Mouse (Mus musculus) ES-E14 (cell line): ENCODE measurements around the gene Smad3.

Experiments
- HCFC1 ChIP-seq: IDR thresholded peaks from 2 replicates; pipeline ENCODE4 v1.6.1; 2012; ENCODE audit warnings: low read length, inconsistent platforms, borderline replicate concordance; ENCODE audit not compliant: insufficient read depth
- MAFK ChIP-seq: IDR thresholded peaks from 2 replicates; pipeline ENCODE4 v1.6.1; 2014; ENCODE audit warnings: mild to moderate bottlenecking, low read depth, low read length, inconsistent platforms; ENCODE audit not compliant: insufficient read depth

DNA sequence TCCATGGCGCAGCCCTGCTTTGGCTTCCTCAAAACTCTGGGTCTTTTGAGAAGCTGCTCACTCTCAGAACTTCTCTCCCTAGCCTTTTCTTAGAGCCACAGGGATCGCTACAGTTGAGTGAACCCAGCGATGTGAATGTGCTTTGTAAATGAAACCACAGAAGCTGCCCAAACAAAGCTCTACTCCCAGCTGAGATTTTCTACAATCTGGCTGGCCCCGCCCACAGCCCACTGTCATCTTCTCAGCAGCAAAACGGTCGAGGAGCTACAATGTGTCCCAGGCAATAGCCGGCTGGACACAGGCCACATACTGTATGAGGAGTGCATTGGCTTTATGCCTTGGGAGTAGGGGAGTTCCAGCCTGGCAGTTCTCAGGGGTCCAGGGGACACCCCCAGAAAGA is 104.1 kb downstream of the Smad3 start:
- TF ChIP-seq HCFC1 = no peak
- no peak for TF ChIP-seq MAFK
